Mouse (Mus musculus) kidney, postnatal 14 days (tissue): ENCODE measurements at regions not wholly inside any gene's neighbourhood (a gene's known extent, or its start where the extent isn't known, plus 50 kb on each side); places are given as distances from the start of the nearest gene placed in this dataset.
A peak's percentile ranks its signal among the peaks of the same experiment; 100 is the strongest.

Experiments
- DNase-seq: peaks from one replicate; pipeline ENCODE4 v3.0.0; 2022; ENCODE audit warnings: mixed read lengths

GRCm38 (mm10) chr4:127501881-127502280, 143.9 kb upstream of the Gjb5 start:
- no peak for DNase-seq

- no peak for DNase-seq
Observed at GRCm38 (mm10) chr4:127487016-127487780, 129.2 kb upstream of the Gjb5 start.

- DNase-seq = no peak
Observed at GRCm38 (mm10) chr4:127485238-127485637, 127.3 kb upstream of the Gjb5 start.

GRCm38 (mm10) chr4:127482461-127482860, 124.5 kb upstream of the Gjb5 start:
- DNase-seq = no peak

- no peak for DNase-seq
Observed at GRCm38 (mm10) chr4:127480339-127480738, 122.4 kb upstream of the Gjb5 start.

GRCm38 (mm10) chr4:127469877-127470276, 111.9 kb upstream of the Gjb5 start:
- DNase-seq = no peak

- DNase-seq = no peak
Observed at GRCm38 (mm10) chr4:127454511-127455119, 96.6 kb upstream of the Gjb5 start.

- no peak for DNase-seq
Observed at GRCm38 (mm10) chr4:127452081-127452480, 94.1 kb upstream of the Gjb5 start.

- DNase-seq = no peak
Observed at GRCm38 (mm10) chr4:127445300-127445699, 87.3 kb upstream of the Gjb5 start.

GRCm38 (mm10) chr4:127444056-127444455, 86.1 kb upstream of the Gjb5 start:
- DNase-seq = no peak

- DNase-seq = no peak
Observed at GRCm38 (mm10) chr4:127442001-127442400, 84.0 kb upstream of the Gjb5 start.

GRCm38 (mm10) chr4:127440602-127441001, 82.6 kb upstream of the Gjb5 start:
- DNase-seq = peak; percentile 8

GRCm38 (mm10) chr4:127435076-127435475, 77.1 kb upstream of the Gjb5 start:
- peak; percentile 43 for DNase-seq

- no peak for DNase-seq
Observed at GRCm38 (mm10) chr4:127430237-127430636, 72.3 kb upstream of the Gjb5 start.

GRCm38 (mm10) chr4:127429748-127430147, 71.8 kb upstream of the Gjb5 start:
- DNase-seq = no peak

GRCm38 (mm10) chr4:127423855-127424254, 65.9 kb upstream of the Gjb5 start:
- DNase-seq = no peak

- DNase-seq = no peak
Observed at GRCm38 (mm10) chr4:127421927-127422450, 64.0 kb upstream of the Gjb5 start.

GRCm38 (mm10) chr4:127421129-127421528, 63.1 kb upstream of the Gjb5 start:
- no peak for DNase-seq

- no peak for DNase-seq
Observed at GRCm38 (mm10) chr4:127419786-127420120, 61.8 kb upstream of the Gjb5 start.

GRCm38 (mm10) chr4:127419062-127419785, 61.2 kb upstream of the Gjb5 start:
- DNase-seq = peak; percentile 37

- peak; percentile 10 for DNase-seq
Observed at GRCm38 (mm10) chr4:127416906-127417305, 58.9 kb upstream of the Gjb5 start.

GRCm38 (mm10) chr4:127413997-127414964, 56.3 kb upstream of the Gjb5 start:
- no peak for DNase-seq
